1 mouse cellular context compared by ENCODE assay signal in genomic region chr2:65850282-65850681, GRCm38 (mm10). TPM values are rescaled to one million over a fixed set of nuclear protein-coding genes. Genes with fewer than 3 reads are reported as not detected.
"Had no signal": no experiment of that assay in that cellular context is flagged by ENCODE, and none has a peak within 500 bp of the region (broad histone marks: within the 10 kb centered on the region; RNA-seq: fewer than 3 reads in every experiment).

No protein-coding gene starts in this region.

RNA-seq across cellular contexts. Expression of gene Csrnp3, which starts 4.7 kb away (rescaled TPM):
- polyA plus RNA-seq: inflammation-experienced regulatory T-cells, adult 6 months had no signal
